Mouse (Mus musculus): ENCODE measurements around the gene Accsl. TPM values are rescaled to one million over a fixed set of nuclear protein-coding genes. Genes with fewer than 3 reads are reported as not detected.

Accsl gene
- polyA plus RNA-seq, 1 experiment from 2014 or later: not detected

DNA sequence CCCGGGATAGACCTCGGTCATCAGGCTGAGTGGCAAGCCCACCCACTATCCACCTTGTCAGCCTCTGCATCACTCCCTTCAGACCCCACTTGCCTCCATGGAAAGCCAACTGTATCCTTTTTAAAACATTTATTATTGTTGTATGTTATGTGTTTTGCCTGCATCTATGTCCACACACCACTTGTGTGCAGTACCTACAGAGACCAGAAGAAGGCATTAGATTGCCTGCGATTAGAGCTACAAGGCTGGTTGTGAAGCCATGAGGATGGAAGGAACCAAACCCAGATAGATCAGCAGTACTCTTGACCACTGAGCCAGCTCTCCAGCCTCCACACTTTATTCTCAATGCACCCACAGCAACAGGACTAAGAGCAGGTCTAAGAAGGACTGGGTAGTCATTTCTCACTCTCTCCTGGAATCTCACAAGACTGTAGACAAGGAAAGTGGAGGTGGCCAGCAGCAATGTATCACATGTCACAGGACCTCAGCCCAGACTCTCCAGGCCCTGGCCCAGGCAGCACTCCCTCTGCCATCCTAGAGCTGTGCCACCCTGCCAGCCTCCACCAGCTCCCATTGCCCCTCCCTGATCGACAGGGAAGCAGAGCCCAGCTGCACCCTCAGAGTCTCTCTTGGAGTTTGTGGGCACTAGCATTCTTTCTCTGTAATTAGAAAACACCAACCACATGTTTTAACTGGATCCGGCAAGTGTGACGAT lies 62.3 kb downstream of the Accsl start:
- H3K4me3 ChIP-seq: no peak overlapping the region
- H3K4me1 ChIP-seq: peaks cover 8% of the 10 kb centered on the region
- no peak overlapping the region for H3K9ac ChIP-seq
- WGBS: 80% methylated on average over 6 of the region's 6 CpGs
- H3K36me3 ChIP-seq: peaks cover 89% of the 10 kb centered on the region
- H3K27ac ChIP-seq: no peak overlapping the region; the same call in 1 of the 2 replicates
- H3K27me3 ChIP-seq: no peaks in the 10 kb centered on the region
- no peaks in the 10 kb centered on the region for H3K9me3 ChIP-seq
- H3K4me2 ChIP-seq: no peak overlapping the region
- ATAC-seq (ENCODE audit: insufficient number of reproducible peaks, insufficient read depth, low FRiP score, low TSS enrichment, low read depth): no peak

DNA sequence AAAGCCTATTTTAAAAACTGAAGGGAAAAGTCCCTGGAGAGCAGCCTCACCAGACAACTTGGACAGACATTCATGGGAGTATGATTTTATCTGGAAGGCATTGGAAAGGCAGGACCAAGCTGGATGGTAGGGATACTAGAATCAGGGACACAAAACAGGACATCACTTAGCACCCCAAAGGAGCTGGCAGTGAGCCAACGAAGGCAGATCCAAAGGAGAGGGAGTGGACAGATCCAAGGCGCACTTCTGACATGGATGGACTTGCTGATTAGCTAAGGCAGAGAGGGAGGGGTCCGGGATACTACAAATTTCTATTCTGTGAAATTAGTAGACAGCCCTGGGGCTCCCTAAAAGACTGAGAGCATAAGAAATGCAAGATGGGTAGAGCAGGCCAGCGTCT lies 63.4 kb downstream of the Accsl start:
- Histone ChIP-seq H3K27me3 (no peaks in the 10 kb centered on the region), H3K9ac (no peak overlapping the region), H3K4me2 (no peak overlapping the region), H3K36me3 (peaks cover 80% of the 10 kb centered on the region), H3K4me3 (no peak overlapping the region), H3K9me3 (no peaks in the 10 kb centered on the region), H3K27ac (no peak overlapping the region), H3K4me1 (peaks cover 12% of the 10 kb centered on the region)
- ATAC-seq (ENCODE audit: insufficient number of reproducible peaks, insufficient read depth, low FRiP score, low TSS enrichment, low read depth): no peak
- 88% methylated on average over 4 of the region's 4 CpGs for WGBS

Other genes starting within 250 kb of the Accsl start
- 29.3 and 34.1 TPM in 2 replicates for gene Alx4, start 226.8 kb downstream of the Accsl start, polyA plus RNA-seq (2015; fragmentation: Nextera tagmentation; extraction: Ambion mirVana)
- 103 and 120 TPM in 2 replicates for gene Ext2, start 46.6 kb downstream of the Accsl start, polyA plus RNA-seq (2015; fragmentation: Nextera tagmentation; extraction: Ambion mirVana)
- gene Accs, start 19.2 kb downstream of the Accsl start, polyA plus RNA-seq (2015; fragmentation: Nextera tagmentation; extraction: Ambion mirVana): 8.8 TPM in 2 replicates
- gene Gm13889, start 88.0 kb upstream of the Accsl start, polyA plus RNA-seq (2015; fragmentation: Nextera tagmentation; extraction: Ambion mirVana): 3.5 and 3.7 TPM in 2 replicates
- gene Gm27027, start 127.2 kb upstream of the Accsl start, polyA plus RNA-seq (2015; fragmentation: Nextera tagmentation; extraction: Ambion mirVana): not detected in 2 replicates
- gene Alkbh3, start 141.7 kb upstream of the Accsl start, polyA plus RNA-seq (2015; fragmentation: Nextera tagmentation; extraction: Ambion mirVana): 73.3 and 80.7 TPM in 2 replicates